Mouse (Mus musculus) cortical plate, adult 2 months (tissue): ENCODE results near the gene Hmgcr.

Experiments used
- CTCF ChIP-seq: fragments of 200-500 bp; IDR thresholded peaks from 2 replicates; pipeline ENCODE4 v1.5.1; 2011; ENCODE audit warnings: mild to moderate bottlenecking, control low read depth, low read length; ENCODE audit not compliant: insufficient read depth; ENCODE audit errors: extremely low read depth
- POLR2A ChIP-seq: fragments of 200-500 bp; IDR thresholded peaks from 2 replicates; pipeline ENCODE4 v1.6.1; 2011; ENCODE audit warnings: mild to moderate bottlenecking, low read length, control low read depth; ENCODE audit not compliant: insufficient read depth; ENCODE audit errors: extremely low read depth

GRCm38 (mm10) chr13:96678616-96679015, 7.9 kb upstream of the Hmgcr start:
- TF ChIP-seq POLR2A (no peak), CTCF (no peak)
